Mouse (Mus musculus) adrenal gland (tissue): ENCODE measurements around the gene Ntm.

Experiments used
- intact Hi-C: fragments of 180-260 bp; cut with DNase I; formaldehyde crosslinking; loops from one replicate; pipeline ENCODE4 v1.15.1; 2025

Gene Ntm

GRCm38 (mm10) chr9:29887924-29888323 lies 75.0 kb downstream of the Ntm start:
- intact Hi-C loops: no loop called here

DNA sequence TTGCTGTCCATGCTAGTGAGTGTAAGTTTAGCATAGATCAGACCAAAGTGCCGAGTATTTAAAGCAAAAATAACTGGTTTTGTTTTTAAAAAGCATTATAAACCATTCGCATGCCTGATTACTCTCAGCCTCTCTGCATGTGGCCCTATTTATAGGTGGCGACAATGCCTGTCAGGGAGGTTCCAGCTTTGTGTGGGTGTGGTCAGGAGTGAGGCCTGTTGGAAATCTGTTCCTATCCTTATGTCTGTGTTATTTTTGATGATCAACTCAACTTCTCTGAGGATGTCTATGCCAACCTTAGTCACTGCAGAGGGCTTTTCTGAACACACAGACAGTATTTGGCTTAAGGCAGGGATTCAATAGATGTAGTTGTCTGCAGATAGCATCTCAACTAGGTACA lies 78.9 kb downstream of the Ntm start:
- intact Hi-C loops: no loop called here

DNA sequence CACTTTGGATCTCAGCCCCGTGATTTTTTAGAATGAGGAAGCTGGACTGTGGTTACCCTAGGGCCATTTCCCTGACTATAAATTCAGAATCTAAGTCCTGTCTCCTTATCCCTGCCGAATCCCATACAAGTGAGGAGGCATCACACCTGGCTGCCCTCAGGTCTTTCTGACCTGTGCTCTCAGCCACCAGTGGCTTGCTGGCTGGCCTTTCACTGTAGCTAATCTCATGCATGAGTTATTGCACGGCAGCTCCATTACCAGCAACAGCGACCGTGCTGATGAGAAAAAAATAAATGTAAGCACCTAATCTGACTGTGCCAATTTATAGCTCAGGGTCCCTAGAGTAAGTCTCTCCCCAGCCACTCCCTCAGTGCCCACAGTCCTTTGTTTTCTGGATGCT lies 81.3 kb downstream of the Ntm start:
- intact Hi-C loops: no loop called here

GRCm38 (mm10) chr9:29877583-29877982 lies 85.4 kb downstream of the Ntm start:
- intact Hi-C loops: no loop called here

GRCm38 (mm10) chr9:29867746-29868145 lies 95.2 kb downstream of the Ntm start:
- intact Hi-C loops: no loop called here

- intact Hi-C loops: no loop called here
Measured at GRCm38 (mm10) chr9:29866824-29867223, 96.1 kb downstream of the Ntm start.

DNA sequence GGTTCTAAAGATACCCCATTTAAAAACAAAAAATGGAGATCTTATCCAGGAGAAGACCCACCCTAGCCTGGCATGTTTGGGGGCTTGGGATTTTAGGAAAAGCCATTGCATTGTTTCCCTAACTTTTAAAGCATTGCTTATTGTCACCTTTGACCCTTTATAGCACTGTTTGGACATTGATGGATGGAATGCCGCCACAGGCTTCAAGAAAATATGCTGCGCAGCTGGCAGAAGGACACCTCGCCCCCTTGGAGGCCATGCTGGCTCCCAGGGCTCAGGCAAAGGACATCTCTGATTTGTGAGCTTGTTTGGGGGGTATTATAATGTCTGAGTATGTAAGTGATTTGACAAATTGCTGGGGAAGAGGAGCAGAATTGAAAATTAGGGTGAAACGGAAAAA lies 96.8 kb downstream of the Ntm start:
- intact Hi-C loops: no loop called here

DNA sequence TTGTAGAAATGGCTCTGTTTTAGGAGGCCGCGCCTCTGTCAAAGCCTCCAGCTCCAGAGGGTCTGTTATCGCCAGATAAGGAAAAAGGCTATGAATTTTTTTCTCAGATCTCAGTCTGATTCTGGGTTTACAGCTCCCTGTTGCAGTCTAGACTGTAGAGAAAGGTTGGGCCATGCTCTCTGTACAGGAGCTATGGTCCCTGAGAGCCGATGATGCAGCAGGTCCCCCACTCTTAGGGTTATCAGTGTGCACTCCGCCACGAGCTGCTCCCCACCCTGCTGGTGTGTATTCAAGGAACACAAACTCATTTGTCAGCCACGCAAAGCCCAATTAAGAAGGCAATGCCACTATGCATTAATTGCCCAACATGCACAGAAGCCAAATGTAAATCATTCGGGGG lies 97.4 kb downstream of the Ntm start:
- intact Hi-C loops: no loop called here

DNA sequence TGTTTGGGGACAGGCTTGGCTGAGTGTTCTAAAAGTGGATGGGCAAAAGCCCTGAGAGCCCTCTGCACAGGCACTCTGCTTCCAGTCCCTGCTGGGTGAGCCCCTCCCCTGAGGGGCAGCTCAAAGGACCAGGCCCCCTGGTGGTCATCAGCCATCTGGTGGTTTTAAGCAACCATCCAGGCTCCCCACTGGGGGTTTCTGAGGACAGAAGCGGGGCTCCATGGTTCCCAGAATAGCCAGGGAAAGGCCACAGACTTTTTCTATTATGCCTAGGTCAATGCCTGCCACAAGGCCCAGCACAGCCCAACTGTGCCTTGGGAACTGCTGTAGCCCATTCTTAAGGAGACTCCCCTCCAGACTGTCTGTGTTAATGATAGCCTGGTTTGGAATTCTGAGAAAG lies 98.1 kb downstream of the Ntm start:
- intact Hi-C loops: no loop called here

DNA sequence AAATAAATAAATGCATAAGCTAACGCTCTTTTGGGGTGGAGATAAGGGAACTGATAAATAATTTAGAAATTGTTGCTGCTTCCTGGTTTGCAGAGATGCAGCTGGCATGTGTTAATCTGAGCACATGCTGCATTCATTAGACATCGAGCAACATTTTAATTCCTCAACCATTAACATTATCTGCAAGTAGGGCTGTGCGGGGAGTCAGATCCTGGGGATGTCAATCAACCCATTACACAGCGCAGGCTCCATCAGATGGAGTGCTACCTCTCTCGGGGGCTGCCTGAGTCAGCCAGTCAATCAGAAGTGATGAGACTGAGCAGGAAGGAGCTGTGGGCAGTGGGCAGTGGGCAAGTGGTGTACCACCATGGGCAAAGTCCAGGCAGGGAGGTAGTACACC lies 100.5 kb downstream of the Ntm start:
- intact Hi-C loops: no loop called here

GRCm38 (mm10) chr9:29859256-29860048 lies 103.5 kb downstream of the Ntm start:
- intact Hi-C loops: no loop called here

DNA sequence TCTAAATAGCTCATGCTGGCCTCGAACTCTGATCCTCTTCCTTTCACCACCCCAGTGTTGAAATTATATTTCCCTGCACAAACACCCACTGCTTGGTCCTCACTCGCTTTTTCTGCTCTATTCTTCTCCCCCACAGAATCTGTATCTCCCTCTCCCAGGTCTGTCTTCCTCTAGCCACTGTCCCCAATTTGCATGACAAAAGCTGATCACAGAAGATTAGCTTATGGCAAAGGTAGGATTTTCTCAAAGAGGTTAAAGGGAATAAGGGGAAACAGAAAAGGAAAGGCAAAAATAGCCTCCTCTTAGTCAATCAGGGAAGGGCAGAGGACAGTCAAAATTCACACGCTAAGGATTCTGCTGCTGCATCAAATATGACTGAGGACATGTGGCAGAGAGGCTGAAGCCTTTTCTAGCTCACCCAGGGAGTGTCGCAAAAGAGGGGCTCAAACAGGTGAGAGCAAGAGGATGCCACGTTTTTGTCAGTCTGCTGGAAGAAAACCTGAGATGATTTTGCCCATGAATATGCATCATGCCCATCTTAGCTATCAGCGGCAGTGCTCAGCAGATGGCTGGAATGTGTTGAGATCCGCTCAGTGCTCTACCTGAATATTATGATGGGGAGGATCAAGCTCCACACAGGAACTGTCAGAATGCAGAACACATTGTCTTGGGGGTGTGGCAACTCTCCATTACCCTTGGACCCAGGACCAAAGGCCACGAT lies 114.0 kb downstream of the Ntm start:
- intact Hi-C loops: no loop called here

GRCm38 (mm10) chr9:29837344-29837743 lies 125.6 kb downstream of the Ntm start:
- intact Hi-C loops: no loop called here

DNA sequence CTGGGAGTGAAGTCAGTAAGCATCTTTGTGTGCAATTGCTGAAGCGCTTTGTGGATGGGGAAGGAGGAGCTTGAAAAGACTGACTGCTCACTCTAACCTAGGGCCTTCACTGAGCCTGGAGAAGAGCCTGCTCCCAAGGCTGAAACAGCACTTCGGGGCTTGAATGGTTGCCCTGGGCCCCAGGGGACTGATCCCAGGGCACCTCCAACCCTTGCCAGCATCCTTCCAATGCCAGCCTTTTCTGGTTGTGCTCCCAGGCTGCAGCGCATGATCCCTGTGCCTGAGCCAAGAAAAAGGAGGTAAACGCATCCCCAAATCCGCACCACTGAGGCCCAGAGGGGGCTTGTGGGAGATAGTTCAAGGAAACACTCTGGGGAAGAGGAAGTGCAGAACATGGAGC lies 128.0 kb downstream of the Ntm start:
- intact Hi-C loops: no loop called here

DNA sequence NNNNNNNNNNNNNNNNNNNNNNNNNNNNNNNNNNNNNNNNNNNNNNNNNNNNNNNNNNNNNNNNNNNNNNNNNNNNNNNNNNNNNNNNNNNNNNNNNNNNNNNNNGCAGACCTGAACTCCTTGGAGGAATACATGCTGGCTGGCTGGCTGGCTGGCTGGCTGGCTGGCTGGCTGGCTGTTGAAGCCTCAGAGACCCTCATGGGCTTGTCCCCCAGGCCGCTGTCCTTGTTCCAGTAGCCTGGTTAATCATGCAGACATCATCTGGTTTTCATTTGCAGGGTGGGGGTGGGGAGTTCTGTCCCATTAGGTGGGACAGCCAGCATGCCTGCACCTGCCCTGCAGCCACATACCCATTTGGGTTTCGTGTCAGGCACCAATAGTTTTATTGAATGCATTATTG lies 129.2 kb downstream of the Ntm start:
- intact Hi-C loops: no loop called here

DNA sequence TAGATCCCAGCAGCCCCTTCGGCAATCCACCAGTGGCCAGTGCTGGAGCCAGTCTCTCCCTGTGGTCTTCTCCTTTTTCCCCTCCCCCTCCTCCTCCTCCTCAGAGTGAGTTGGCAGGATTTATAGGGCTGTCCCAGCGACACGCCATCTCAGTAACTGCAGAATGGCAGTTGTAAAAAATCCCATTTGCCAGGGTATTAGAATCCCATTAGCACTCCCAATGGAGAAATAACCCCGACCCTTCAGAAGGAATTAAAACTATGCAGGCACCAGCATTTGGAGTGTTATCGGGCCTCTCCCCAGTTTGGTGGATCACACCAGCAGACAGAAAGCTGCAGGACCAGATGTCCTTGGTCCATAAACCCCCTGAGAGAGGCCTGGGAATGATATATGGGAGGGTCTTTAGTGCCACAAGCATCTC lies 135.7 kb downstream of the Ntm start:
- intact Hi-C loops: no loop called here

DNA sequence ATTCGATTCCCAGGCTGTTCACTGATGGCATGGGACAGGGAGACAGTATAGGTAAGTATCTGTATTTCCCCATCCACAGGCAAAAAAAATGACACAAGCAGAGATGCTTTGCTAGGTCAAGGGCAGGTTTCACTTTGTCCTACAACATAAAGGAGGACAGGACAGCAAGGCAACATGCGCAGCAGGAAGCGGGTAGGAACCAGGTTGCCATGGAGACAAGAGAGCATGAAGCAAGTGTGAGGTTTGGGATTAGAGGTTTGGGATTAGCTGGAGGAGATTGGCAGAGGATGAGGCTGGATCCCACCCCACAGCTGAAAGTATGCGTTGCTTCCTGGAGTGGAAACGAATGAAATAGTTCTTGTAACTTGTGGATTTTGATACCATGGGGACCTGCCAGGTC lies 137.7 kb downstream of the Ntm start:
- intact Hi-C loops: no loop called here

GRCm38 (mm10) chr9:29823716-29824115 lies 139.2 kb downstream of the Ntm start:
- intact Hi-C loops: no loop called here

- intact Hi-C loops: no loop called here
Measured at GRCm38 (mm10) chr9:29812685-29813084, 150.3 kb downstream of the Ntm start.

DNA sequence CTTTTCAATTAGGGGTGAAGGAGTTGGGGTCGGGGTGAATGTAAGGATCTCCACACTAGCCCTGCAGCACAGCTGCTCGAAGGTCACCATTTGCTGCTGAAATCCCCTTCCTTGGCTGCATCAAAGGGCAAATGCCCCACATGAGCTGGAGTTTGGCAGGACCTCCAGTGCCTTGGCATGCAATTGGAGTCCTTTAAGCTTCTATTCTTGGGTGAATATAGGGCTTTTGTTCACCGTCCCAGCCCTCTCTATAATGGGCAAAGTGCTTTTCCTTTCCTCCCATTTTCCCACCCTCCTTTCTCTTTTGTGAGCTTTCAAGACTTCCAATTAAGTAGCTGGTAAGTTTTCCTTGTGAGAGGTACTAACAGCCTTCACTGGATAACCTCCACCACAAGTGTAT lies 156.2 kb downstream of the Ntm start:
- intact Hi-C loops: no loop called here

DNA sequence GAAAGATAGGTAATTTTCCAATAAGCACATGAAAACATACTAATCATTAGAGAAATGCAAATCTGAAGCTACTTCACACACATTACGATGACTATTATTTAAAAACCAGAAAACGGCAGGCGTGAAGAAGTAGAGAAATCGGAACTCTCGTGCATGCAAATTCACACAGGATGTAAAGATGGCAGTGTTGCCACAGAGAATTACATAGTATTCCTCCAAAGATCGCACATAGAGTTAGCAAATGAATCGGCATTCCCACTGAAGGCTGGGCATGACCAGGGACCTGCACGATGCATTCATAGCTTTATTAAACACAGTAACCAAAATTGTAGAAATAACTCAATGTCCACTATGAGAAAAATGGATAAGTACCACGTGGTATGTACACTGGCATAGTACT lies 158.5 kb downstream of the Ntm start:
- intact Hi-C loops: no loop called here

DNA sequence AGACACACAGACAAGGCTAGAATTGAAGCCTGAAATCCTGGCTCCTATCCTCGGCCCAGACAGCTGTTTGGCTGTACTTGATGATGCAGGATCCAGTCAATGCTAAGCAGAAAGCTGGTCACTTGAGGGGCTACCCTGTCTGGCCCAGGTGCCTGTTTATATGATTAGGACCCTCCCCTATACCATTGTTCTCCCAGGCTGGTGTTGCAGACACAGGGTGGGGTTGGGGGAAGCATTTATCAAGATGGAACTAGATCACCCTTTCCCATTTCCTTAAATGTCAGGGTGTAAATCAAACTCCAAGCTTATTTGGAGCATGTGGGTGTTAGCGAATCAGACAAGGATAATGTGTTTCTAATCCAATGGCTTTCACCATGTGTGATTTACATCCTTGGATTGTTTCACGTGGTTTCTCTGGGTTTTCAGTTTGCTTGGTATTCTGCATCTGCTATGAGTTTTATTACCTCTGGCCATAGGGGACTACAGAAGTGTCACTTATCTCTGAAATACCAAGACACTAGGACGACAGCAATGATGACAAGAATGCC lies 159.1 kb downstream of the Ntm start:
- intact Hi-C loops: no loop called here
